Mouse (Mus musculus) cerebellum, postnatal 25 days (tissue): Measurements from ENCODE around the gene Snx14.
A peak's percentile ranks its signal among the peaks of the same experiment; 100 is the strongest.

Experiments
- DNase-seq, 2 experiments: peaks; one replicate each; pipeline ENCODE4 v3.0.0; 2021; ENCODE audit warnings: mixed read lengths in 2 of 2

The Snx14 gene

DNA sequence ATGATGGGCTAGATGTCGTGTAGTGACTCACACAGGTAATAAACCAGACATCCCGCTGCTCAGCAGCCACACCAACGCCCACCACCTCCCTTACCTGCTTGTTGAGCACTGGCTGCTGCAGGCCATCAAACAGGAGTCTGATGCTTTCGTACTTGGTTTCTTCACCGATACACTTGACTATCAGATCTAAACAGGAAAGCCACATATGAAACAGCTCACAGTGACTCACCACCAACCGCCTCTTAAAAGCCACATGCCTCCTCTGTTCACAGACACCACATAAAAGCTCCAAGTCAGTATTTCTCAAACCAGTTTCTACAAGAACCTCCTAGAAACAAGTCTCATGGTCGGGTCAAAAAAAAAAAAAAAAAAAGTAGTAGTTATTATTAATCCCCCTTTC is 58.7 kb downstream of the Snx14 start:
- no peak for DNase-seq

DNA sequence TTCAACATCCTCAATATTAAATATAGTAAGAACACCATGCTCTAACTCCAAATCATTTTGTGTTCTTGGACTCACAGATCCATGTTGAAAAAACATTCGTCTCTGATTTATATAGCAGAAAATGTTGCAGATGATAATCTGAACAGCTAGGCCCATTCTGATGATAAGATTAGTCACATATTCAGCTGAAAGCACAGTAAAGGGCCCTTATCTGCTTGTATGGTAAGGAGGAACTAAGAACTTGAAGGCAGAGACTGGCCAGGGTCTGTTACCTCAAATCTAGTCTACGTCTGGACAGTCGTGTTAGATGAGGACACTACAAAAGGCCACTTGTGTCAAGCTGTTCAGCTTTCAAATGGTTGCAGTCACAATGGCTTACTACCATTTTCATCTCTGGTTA is 59.7 kb downstream of the Snx14 start:
- no peak for DNase-seq

DNA sequence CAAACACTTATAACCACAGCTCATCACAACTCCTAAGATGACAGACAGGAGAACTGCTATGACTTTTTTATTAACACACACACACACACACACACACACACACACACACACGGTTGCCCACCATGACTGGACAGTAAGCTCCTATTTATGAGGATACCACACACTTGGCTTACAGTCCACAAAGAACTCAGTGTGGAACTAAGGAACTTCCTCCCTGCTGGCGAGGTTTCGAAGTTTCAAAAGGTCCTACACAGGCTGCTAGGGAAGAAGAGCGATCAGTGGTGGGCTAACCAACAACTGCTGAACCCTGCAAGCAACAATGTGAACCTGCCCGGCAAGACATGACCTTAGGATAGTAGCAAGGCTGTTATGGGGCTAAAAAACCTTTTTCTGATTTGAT is 61.3 kb downstream of the Snx14 start:
- DNase-seq = no peak

DNA sequence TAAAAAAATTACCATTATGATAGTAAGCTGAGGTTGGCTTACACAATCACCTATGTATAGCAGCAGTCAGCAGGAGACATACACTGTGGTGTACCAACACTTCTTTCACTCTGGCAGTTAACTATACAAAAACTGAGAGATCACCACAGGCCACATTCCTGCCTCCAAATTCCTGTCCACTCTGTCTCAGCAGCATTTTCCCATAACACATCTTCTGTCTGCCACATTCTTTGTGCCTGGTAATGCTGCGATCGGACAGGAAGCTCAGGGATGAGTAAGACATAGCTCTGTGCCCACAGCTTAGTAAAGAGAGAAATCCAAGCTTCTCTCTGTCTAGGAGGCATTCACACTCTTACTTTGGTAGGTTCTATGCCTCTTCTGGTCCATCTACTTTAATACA is 65.8 kb downstream of the Snx14 start:
- DNase-seq = no peak

DNA sequence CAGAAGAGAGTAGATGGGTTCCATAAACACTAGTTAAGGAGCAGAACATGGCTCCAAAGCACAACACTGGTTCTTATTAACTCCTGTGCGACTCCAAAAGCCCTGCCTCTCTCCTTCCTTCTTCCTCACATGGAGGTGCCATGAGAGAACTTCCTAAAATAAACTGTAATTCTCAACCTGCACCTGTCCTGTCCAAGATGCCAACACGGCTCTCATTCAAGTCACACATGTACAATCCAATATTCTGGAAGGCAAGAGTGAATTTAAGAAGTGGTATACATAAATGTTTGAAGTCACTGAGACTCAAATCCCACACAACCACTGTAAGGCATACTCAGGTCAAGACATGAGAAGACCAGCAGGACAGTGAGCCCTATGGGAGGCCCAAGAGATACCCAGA is 67.6 kb downstream of the Snx14 start:
- DNase-seq = no peak

DNA sequence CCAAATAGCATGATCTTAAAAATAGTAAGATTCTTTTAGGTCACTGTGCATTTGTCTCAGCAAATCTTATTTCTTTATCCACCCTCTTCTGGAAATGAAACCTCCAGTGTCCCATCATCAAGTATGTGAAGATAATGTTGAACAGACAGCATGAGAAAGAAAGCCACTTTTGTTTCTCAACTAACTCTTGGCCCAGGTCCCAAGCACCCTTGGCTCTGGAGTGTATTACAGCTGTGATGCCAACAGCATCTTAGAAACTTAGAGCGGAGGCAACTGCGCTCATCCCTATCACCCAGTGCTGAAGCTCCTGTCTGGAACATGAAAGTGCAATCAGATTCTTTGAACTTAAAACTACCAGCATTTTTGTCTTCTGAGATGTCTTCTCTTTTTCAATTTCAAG is 69.1 kb downstream of the Snx14 start:
- peak in 1 of 2 experiments; percentile 26 for DNase-seq

DNA sequence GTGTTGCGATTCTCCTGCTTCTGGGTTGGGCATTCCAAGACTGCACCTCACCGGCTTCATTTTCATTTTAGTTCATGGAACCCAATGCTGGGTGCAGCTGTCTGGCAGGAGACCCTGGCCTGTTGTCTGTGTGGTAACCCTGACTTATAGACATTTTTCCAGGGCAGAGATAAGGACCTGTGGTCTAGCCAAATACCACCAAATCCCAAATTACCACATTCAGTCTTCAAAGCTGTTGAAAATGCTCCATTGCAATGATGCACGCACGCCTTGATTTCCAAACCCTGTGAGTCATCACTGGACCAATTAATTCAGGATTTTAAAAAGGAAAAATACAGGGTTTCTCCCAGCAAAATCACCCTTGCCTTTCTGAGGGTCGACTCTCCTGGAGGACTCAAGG is 70.3 kb downstream of the Snx14 start:
- DNase-seq = no peak

DNA sequence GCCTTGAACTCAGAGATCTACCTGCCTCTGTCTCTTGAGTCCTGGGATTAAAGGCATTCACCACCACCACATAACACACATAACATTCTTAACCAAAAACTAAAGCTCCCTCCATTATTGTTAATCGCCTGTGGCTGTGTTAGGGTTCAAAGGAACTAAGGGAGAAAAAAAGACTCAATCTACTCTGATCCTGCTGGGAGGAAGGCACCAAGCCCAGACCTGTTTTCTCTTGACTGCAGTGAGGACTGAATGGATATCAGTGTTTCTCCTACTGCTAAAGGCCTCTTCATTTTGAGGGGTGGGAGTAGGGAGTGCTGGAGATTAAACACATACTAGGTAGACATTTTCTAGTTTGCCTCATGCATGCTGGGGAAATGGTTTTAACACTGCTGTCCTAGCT is 71.0 kb downstream of the Snx14 start:
- peak; percentile 28 to 47 for DNase-seq

DNA sequence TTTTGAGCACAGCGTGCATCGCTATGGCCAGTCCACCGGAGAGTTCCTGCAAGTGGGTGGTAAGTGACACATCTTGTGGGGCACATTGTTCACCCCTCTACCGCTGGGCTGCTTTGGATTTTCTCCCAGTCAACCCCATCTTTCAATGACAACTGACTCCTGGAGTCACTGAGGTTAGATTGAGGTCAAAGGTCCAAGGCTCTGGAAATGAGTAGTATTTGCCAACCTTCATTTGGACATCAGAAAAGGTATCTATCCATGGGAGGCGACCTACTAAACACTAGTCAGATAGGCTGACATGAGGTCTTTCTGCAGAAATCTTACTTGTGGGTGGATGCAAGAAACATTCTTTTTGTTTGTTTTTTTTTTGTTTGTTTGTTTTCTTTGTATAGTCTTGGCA is 71.4 kb downstream of the Snx14 start:
- DNase-seq = no peak

DNA sequence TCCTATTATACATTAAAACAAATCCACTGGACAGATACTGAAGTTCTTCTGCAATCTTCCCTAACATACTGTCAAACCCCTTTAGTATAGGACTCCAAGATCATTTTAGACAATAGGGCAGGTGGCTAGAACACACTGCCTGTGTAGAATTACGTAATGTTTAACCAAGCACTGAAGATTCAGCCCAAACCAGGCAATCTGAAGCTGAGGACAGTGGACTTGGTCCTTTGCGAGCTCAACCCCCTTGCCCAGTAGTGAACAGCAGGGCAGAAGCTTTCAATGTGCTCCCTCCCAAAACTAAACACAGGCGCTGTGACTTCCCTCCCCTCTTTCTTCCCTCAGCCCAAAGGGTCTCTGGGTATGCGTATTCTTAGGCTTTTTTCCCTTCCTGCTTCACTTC is 71.9 kb downstream of the Snx14 start:
- DNase-seq = no peak

DNA sequence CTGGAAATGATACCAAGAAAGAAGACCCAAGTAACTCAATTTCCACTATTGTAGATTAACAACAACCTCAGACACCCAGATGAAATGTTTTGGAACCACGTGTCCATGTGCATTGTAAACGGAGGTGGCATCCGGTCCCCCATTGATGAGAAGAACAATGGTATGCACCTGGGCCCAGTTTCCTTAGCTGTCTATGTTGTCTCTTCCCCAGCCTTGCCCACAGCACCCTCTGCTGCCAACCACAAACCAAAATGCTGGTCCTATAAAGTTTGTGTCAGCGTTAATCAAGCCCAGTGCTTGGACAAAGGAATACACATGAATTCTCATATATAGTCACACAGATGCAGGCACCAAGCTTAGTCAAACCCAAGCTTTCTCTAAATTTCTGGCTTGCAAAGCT is 72.5 kb downstream of the Snx14 start:
- peak in 1 of 2 experiments; percentile 25 for DNase-seq

DNA sequence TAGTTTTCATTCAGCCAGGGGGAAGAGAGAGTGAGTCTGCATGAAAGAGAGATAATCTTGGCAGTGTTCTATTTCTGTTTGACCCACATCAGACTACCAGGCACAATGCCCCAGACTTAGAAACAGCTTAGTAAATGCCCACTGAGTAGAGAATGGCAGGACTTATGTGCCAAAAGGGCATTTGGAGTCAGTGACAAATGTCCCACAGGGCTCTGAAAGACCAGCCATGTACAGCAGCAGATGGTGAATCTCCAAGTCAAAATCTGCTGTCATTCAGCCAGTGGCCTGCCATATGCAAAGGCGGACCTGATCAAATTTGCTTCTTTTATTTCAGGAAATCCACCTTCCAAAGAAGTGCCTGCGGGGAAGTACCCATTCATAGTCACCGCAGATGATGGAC is 75.7 kb downstream of the Snx14 start:
- DNase-seq = peak; percentile 87 to 88

DNA sequence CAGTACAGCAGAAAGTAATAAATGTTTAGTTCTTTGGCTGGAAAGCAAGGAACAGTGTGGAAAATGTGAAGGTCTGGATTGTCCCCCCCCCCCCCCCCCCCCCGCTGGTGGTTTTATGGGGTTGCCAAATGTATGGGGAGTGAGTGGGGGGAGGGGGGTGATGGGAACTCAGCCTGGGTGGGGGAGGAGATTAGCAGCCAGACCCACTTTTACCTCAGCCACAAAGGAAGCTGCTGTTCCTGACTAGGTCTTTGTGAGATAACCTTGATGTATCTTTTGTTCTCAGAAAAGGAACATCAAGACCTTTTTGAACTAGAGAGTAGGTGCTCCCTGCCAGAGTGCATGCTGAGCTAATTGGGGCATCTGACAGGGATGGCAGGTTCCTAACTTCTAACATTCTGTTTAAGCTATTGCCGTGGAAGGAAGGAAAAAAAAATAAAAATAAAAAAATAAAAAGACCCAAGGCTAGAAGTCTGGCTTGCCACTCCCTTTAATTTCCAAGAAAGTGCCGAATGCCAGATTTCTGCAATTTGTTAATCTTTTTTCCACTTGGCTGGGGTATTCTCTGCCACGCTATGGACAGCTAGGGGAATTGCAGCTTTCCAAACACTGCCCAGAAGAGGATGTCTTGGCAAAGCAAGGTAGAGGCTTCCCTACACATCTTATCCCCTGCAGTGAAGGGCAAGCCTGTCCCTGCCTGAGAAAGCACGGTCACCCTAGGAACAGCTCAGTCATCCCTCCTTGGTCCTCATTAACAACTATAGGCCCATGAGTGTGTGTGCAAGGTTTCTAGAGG is 76.5 kb downstream of the Snx14 start:
- DNase-seq = peak; percentile 40 to 47

DNA sequence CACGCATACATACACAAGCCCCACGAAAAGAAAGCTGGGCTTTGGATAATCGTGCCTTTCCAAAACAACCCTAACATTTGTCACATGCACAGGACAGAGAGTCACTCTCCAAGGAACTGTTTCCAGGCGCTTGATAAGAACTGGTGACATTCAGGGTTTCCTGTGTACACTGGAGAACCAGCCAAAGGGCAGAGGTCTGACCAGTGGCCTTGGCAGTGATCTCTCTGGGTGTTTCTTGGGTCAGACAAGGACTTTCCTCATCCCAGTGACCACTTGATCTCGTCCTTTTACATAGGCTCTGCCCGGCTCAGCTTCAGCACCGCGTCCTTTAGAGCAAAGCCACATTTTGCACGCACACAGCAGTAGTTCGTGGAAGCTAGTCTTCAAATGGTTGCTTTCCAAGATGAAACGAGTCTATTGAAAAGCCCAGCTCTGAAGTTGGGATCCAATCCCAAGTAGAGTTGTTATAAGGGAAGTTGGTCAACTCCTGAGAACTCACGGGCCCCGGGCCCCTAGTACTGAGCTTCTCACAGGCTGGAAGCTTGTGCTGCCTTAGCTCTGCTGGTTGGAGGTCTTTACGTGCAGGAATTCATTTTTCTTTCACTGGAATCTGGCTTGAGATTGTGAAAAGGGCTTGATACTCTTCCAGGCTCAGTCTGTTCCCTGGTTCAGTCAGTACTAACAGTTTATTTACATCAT is 77.4 kb downstream of the Snx14 start:
- no peak for DNase-seq

DNA sequence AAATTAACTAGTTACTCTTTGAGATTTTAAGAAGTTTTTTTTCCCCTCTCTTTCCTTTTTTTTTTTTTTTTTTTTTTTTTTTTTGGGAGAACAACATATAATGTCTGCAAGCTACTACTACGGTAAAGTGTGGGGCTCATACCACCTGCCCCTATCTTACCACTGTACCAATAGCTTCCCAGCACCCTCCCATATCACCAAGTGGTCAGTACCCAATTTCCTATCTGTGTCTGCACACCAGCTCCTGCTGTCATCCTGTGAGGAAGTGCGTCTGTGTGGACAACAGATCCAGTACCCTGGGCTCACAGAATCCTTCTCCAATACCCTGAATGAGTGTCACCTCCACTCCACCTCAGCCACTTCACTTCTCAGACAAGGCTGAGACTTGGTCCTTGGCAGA is 79.6 kb downstream of the Snx14 start:
- DNase-seq = no peak

DNA sequence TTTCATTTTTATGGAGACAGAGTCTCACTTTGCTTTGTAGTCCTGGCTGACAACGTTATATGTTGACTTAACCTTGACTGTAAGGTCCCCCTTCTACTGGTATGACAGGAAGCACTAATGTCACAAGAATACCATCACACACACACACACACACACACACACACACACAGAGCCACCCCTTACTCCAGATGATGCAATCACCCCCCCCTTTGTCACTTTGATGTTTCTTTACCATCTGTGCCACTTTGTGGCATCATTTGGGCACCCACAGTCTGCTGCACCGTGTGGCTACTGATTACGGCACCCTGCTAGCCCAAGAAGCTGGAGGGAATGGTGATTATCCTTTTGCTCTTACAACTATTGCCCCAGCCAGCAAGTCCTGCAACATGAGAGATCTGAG is 81.6 kb downstream of the Snx14 start:
- no peak for DNase-seq

DNA sequence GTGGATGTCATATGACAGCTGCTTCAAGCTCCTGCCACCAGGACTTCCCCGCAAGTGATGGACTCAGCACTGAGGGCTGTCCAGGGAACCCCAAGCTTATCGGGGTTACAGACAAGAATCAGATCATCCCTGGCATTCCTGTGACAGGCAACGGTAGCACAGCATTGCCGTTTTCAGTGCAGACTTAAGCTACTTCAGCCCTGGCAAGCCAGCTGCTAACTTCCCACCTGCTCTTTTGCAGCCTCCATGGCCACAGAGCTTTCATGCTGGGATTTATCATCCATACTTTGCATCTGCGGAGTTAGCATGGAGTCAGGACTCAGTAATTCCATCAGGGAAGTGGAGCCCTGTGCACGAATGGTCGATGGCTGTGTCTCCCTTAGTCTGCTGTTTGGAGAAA is 85.3 kb downstream of the Snx14 start:
- no peak for DNase-seq

DNA sequence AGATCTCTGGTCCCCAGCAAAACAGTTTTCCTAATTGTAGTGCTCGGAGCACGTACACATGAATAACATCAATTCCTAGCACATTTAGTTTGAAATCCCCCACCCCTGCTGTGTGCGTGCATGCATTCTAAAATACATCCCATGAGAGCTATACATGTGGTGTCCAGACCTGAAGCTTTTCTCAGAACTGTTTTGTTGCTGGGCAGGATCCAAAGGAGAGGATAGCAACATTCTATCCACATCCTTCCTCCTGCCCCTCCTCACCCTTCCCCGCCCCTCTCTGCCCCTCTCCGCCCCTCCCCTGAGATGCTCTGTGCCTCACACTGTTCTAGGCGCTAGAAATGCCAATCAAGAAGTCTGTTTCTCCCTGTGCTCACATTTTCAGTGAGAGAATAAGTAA is 86.0 kb downstream of the Snx14 start:
- no peak for DNase-seq

DNA sequence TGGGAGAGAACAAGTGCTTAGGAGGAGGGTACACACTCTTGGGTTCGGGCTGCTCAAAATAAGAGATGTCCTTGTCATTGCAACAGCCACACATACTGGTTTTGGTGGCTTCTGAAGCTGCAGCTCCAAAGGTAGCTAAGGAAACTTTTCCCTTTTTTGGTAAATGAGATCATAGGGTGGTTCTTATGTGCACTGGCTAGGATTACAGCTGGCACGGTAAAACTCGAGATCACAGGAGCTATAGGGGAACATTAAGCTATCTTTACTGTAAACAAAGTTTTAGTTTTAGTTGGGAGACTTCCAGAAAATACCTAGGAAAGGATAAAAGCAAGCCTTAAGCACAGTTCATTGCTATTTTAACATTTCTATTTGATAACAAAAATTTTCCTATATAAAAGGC is 87.6 kb downstream of the Snx14 start:
- DNase-seq = no peak

DNA sequence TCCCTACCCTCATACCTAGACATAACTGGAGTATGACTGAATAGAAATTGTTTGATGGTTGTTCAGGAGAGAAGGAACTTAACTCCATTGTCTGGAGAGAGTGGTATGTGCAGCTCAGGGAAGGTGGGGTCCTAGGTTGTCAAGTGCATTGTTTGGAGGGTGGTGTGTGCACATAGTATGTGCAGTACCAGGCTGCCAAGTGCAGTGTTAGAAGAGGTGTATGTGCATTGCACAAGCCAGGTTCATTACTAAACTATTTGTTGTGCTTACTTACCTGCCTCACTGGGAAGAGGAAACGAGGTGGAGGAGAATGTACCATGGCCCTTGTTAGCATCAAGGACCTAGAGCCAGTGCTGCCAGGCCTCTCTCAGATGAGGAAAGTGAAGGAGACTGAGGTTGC is 88.4 kb downstream of the Snx14 start:
- DNase-seq = no peak

DNA sequence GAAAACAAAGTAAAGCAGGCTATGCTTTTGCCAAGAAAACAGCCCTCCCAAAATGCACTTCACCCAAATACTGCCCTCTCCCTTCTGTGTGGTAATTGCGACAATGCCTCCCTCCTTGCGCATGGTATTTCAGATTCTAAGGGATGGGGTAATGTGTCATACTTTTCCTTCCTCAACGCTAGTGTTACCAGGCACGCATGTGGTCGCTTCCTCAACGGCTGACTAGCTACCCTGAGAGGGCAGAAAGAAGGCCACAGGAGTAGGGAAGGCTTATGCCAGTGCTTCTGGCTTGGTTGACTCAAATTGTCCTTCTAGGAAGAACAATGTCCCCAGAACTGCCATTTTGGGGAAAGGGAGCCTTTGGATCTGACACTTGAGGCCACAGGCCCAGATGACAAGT is 90.1 kb downstream of the Snx14 start:
- DNase-seq = no peak

DNA sequence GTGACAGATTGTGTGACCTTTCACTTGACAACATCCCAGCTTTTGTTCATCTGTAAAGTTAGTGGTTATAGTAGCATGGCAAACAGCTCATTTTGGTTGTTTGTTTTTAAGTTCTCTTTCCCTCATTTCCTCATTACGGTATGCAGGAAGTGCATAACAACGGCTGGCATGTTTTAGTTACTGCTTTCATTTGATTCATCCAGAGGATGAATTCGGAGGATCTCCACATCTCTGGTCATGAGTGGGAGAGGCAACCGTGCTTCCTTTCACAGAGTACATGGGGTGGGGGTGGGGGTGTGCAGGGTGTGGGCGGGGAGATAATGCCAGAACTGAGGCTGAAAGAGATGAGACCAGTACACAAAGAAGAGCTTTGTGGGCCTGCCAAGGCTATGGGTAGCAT is 91.9 kb downstream of the Snx14 start:
- no peak for DNase-seq

DNA sequence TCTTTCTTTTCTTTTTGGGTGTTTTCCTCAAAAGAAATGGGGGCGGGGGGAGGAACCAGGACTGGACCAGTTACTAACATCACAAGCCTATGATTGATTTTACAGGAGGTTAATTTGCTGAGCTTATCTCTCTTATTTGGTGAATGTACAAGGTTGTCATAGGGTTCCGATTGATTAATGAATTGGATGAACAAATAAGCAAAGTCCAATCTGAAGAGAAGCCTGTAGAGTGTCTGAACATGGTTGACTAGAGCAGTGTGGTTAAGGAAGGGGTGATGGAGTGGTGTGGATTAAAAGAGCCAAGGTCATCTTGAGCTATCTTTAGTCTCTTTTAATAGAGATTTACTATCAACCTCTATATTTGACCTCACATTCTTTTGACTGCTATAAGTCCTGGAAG is 94.3 kb downstream of the Snx14 start:
- no peak for DNase-seq

DNA sequence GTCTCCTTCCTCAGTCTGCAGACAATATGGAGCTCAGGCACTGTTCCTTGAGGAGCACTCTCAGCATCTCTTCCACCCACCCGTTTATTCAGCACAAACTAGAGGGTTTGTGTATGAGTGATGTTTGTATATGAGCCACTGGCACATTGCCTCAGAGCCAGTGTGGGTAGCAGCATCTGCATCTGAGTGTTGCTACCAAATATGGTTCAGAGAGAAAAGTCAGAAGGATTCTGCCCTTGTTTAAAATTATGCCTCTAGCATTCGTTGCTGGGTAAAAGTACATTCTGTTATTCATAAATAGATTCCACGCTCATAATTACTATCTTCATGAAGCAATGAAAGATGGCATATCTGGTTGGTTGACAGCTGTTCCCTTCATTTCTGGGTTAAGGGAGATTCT is 96.1 kb downstream of the Snx14 start:
- DNase-seq = no peak

DNA sequence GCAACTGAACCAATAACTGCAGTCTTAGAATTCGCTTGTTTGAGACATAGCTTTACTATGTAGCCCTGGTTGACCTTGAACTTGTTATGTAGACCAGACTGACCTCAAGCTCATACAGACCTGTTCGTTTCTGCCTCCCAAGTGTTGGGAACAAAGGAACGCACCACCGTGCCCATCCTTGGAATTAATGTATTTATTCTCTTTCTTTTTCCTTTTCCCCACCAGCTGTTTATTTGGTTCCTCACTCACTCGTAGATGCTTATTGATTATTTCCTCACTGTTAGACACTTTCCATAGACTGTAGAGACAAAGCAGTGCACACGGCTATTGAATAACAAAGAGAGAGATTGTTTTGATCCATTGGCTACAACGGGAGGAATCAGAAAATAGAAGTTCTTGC is 96.5 kb downstream of the Snx14 start:
- no peak for DNase-seq
